Mouse (Mus musculus): Measurements from ENCODE around the gene Fundc1. TPM values are rescaled to one million over a fixed set of nuclear protein-coding genes. Genes with fewer than 3 reads are reported as not detected.

Fundc1 gene
- 17.9 TPM for total RNA-seq (2023)

GRCm38 (mm10) chrX:17571621-17572459, at the start of gene Fundc1:
Gene Fundc1, minus strand, starts transcription at chrX:17572325.

